Mouse (Mus musculus): ENCODE results near the gene Pax2.

The Pax2 gene

GRCm38 (mm10) chr19:44771499-44771898 lies 15.7 kb downstream of the Pax2 start:
- no peak for DNase-seq (ENCODE audit: extremely low spot score, low spot score)

GRCm38 (mm10) chr19:44781987-44782386 lies 26.1 kb downstream of the Pax2 start:
- DNase-seq (ENCODE audit: extremely low spot score, low spot score) = no peak

- DNase-seq (ENCODE audit: extremely low spot score, low spot score) = no peak
Measured at GRCm38 (mm10) chr19:44784391-44784790, 28.5 kb downstream of the Pax2 start.

GRCm38 (mm10) chr19:44788488-44788887 lies 32.6 kb downstream of the Pax2 start:
- no peak for DNase-seq (ENCODE audit: extremely low spot score, low spot score)

GRCm38 (mm10) chr19:44791981-44792380 lies 36.1 kb downstream of the Pax2 start:
- no peak for DNase-seq (ENCODE audit: extremely low spot score, low spot score)

GRCm38 (mm10) chr19:44797110-44798060 lies 41.5 kb downstream of the Pax2 start:
- no peak for DNase-seq (ENCODE audit: extremely low spot score, low spot score)

GRCm38 (mm10) chr19:44798731-44799130 lies 42.9 kb downstream of the Pax2 start:
- DNase-seq (ENCODE audit: extremely low spot score, low spot score) = no peak

GRCm38 (mm10) chr19:44799156-44799555 lies 43.3 kb downstream of the Pax2 start:
- no peak for DNase-seq (ENCODE audit: extremely low spot score, low spot score)

GRCm38 (mm10) chr19:44800327-44800726 lies 44.5 kb downstream of the Pax2 start:
- peak; percentile 54 for DNase-seq (ENCODE audit: extremely low spot score, low spot score)

- peak; percentile 41 for DNase-seq (ENCODE audit: extremely low spot score, low spot score)
Measured at GRCm38 (mm10) chr19:44808734-44809133, 52.9 kb downstream of the Pax2 start.

- no peak for DNase-seq (ENCODE audit: extremely low spot score, low spot score)
Measured at GRCm38 (mm10) chr19:44812666-44813429, 57.0 kb downstream of the Pax2 start.

GRCm38 (mm10) chr19:44815111-44815510 lies 59.3 kb downstream of the Pax2 start:
- DNase-seq (ENCODE audit: extremely low spot score, low spot score) = no peak

- no peak for DNase-seq (ENCODE audit: extremely low spot score, low spot score)
Measured at GRCm38 (mm10) chr19:44817403-44818128, 61.7 kb downstream of the Pax2 start.

- DNase-seq (ENCODE audit: extremely low spot score, low spot score) = no peak
Measured at GRCm38 (mm10) chr19:44818676-44819075, 62.8 kb downstream of the Pax2 start.

GRCm38 (mm10) chr19:44821581-44821980 lies 65.7 kb downstream of the Pax2 start:
- DNase-seq (ENCODE audit: extremely low spot score, low spot score) = no peak

- DNase-seq (ENCODE audit: extremely low spot score, low spot score) = no peak
Measured at GRCm38 (mm10) chr19:44822295-44822694, 66.5 kb downstream of the Pax2 start.

GRCm38 (mm10) chr19:44823657-44824056 lies 67.8 kb downstream of the Pax2 start:
- DNase-seq (ENCODE audit: extremely low spot score, low spot score) = no peak

- DNase-seq (ENCODE audit: extremely low spot score, low spot score) = no peak
Measured at GRCm38 (mm10) chr19:44825216-44825768, 69.4 kb downstream of the Pax2 start.

GRCm38 (mm10) chr19:44825819-44826218 lies 70.0 kb downstream of the Pax2 start:
- DNase-seq (ENCODE audit: extremely low spot score, low spot score) = no peak

GRCm38 (mm10) chr19:44833391-44833790 lies 77.5 kb downstream of the Pax2 start:
- DNase-seq (ENCODE audit: extremely low spot score, low spot score) = peak; percentile 11

All from neural tube, embryonic 10.5 days (tissue).